Mouse (Mus musculus): Measurements from ENCODE around the gene Cgrrf1. TPM values are rescaled to one million over a fixed set of nuclear protein-coding genes. Genes with fewer than 3 reads are reported as not detected.

The Cgrrf1 gene
- 18.0 TPM for polyA plus RNA-seq (2017; shearing (Covaris generic))

DNA sequence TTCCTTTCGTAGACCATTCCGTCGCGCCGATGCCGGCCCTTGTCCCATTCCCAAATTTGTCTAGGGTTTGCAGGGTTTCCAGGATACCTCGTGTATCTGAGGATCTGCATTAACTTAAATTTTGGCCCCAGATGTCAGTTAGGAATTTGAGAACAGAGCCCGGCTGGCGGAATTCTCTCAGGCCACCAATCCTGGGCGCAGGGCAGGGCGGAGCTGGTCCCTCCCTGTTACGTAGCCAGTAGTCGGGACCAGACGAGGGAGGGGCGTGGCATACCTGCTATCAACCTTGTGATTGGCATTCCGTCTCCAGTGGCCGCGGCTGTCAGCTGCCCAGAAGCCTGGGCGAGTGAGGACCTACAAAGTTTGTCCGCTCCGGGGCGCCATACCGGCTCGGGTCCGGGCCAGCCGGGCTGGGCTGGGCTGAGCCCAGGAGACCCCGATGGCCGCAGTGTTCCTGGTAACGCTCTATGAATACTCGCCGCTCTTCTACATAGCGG lies at the start of gene Cgrrf1:
TSS of gene Cgrrf1 (plus strand) at position 289 of the 497 bp plus-strand sequence.

DNA sequence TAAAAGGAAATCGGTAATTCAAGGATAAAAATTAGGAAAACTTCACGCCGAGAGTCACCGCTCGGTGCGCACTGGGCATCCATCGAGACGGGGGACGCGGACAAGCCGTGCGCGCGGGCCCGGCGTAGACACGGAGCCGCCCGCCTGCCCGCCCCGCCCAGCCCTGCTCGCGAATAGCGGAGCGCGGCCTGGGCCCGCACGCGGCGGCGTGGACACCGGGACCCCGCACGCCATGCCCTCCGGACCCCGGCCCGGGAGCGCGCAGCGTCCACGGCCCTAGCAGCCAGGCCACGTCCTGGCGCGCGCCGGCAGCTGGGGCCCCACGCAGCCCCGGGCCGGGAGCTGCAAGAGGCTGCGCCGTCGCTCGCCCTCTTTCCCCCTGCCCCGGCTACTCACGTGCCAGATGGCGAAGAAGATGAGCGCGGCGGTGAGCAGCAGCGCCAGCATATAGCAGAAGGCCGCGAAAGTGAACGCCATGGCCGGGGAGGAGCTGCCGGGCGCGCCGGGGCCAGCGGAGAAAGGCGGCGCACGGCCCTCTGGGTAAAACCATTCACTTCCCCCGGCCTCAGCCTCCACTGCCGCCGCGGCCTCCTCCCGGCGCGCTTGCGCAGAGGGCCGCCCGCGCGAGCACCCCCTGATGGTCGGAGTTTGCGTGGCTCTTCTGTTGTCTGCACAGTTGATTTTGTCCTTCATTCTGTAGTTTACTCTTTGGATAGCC lies 44.0 kb upstream of the Cgrrf1 start, which contains the start of gene Cnih1:
TSS of gene Cnih1 (minus strand) at position 625 of the 718 bp plus-strand sequence.

DNA sequence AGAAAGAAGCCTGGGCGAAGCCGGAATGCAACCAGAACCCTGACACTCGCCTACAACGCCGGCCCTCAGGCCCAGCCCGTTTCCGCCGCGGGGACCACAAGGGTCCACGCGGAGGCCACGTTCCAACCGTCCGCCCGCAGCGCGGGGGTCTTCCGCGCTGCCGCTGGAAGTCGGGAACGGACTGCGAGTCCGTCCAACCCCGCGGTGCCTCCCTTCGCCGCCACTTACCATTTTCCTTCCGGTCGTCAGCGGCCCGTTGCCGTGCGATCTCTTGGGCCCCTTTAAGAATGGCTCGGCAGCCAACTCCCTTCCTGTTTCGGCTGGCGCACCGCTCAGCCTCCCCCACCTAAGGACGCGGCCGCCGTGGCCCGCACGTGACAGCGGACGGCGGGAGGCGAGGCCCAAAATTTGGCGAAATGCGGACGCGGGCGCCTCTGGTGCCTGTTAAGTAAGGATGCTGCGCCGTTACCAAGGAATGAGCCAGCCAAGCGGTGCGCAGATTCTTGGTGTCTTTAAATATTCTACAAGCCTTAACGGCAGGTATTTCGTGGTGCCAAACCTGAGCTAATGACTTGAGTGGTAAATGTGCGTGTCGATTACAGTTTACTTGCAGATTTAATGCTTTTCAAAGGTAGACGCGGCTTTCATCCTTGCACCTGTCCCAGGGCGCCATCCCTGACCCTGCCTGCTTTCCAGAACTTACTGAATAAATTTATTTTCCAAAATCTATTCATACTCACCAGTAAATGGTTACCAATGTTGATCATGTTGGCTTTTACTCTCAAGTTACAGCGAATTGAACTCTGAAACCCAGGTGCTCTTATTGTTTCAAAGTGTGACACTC lies 9.8 kb upstream of the Cgrrf1 start, which contains the start of gene Gmfb:
TSS of gene Gmfb (minus strand) at position 370 of the 844 bp plus-strand sequence.

DNA sequence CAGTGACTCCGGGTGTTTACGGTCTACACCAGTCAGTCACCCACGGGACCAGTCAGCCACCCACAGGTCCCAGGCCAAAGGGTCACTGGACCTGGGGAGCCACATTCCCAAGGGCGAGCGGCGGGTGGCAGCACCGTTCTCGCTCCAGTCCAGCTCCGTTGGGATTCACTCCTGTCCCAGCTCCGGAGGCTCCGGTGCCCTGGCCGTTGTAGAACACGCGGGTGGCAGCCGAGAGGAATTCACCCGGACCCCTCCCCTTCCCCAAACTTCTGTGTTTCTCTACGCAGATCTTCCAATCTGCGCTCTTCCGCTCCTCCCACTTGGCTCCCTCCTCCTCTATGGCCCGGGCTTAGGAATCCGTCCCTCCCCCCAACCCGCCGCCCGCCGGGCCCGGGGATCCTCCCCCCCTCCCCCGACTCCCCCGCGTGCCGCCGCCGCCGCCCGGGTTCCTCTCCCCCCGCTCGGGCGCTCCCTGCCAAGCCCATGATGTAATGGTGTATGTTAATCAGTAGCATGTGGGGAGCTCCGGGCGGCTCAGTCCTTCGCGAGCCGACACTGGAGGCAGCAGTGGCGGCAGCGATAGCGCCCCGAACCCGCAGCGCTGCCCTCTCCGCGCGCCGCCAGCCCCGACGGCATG lies 50.6 kb downstream of the Cgrrf1 start, which contains the start of gene Samd4:
TSS of gene Samd4 (plus strand) at position 424 of the 637 bp plus-strand sequence.

Other genes starting within 250 kb of the Cgrrf1 start
- 3.4 TPM for gene Cdkn3, start 71.6 kb upstream of the Cgrrf1 start, polyA plus RNA-seq (2017; shearing (Covaris generic))
- gene Cnih1, start 43.7 kb upstream of the Cgrrf1 start, polyA plus RNA-seq (2017; shearing (Covaris generic)), result 95.5 TPM
- 111 TPM for gene Gmfb, start 9.9 kb upstream of the Cgrrf1 start, polyA plus RNA-seq (2017; shearing (Covaris generic))
- 0.24 TPM for gene Samd4, start 50.7 kb downstream of the Cgrrf1 start, polyA plus RNA-seq (2017; shearing (Covaris generic))

Data from CD4-positive, CD25-positive, alpha-beta regulatory T cell, adult 9 weeks (primary cell).